Mouse (Mus musculus) heart, embryonic 14.5 days (tissue): ENCODE measurements around the gene Morc1. TPM values are rescaled to one million over a fixed set of nuclear protein-coding genes. Genes with fewer than 3 reads are reported as not detected.

Experiments used
- ATAC-seq: fragments of 200-750 bp; cut with Nextera tagmentation; 2 replicates; pipeline ENCODE4 v1.8.0; 2017; ENCODE audit warnings: low read depth, moderate TSS enrichment; ENCODE audit not compliant: insufficient number of reproducible peaks, insufficient read depth, low FRiP score
- H3K27ac ChIP-seq, 2 experiments: fragments of 200-500 bp in 1 of 2; fragments of 300-500 bp in 1 of 2; sonication (generic) in 1 of 2; replicated peaks in 1 of 2; 2 replicates each; pipeline ENCODE4 v1.5.1; 2012 to 2014; ENCODE audit warnings: low read depth in 2 of 2, low read length in 2 of 2, control low read depth in 1 of 2, mild to moderate bottlenecking in 1 of 2, mixed read lengths in 1 of 2; ENCODE audit not compliant: control insufficient read depth in 1 of 2, insufficient read depth in 1 of 2
- H3K27me3 ChIP-seq: fragments of 300-500 bp; sonication (generic); 2 replicates; pipeline ENCODE4 v1.6.1; 2014; ENCODE audit warnings: mild to moderate bottlenecking, low read length, control low read depth; ENCODE audit not compliant: control insufficient read depth, insufficient read depth
- H3K36me3 ChIP-seq: fragments of 300-500 bp; sonication (generic); 2 replicates; pipeline ENCODE4 v1.6.1; 2014; ENCODE audit warnings: mild to moderate bottlenecking, control low read depth, low read length, mixed read lengths; ENCODE audit not compliant: control insufficient read depth, insufficient read depth
- H3K4me1 ChIP-seq, 2 experiments: fragments of 200-500 bp in 1 of 2; fragments of 300-500 bp in 1 of 2; sonication (generic) in 1 of 2; 2 replicates each; pipeline ENCODE4 v1.6.1; 2012 to 2014; ENCODE audit warnings: low read length in 2 of 2, control low read depth in 1 of 2, mixed read lengths in 1 of 2; ENCODE audit not compliant: control insufficient read depth in 2 of 2, insufficient read depth in 2 of 2
- H3K4me2 ChIP-seq: fragments of 300-500 bp; sonication (generic); 2 replicates; pipeline ENCODE4 v1.6.1; 2014; ENCODE audit warnings: mild to moderate bottlenecking, low read length
- H3K4me3 ChIP-seq, 2 experiments: fragments of 200-500 bp in 1 of 2; fragments of 300-500 bp in 1 of 2; sonication (generic) in 1 of 2; 2 replicates each; pipeline ENCODE4 v1.5.1; 2012 to 2014; ENCODE audit warnings: low read length in 2 of 2, mild to moderate bottlenecking in 2 of 2, control low read depth in 1 of 2, low read depth in 1 of 2, moderate library complexity in 1 of 2; ENCODE audit not compliant: control insufficient read depth in 1 of 2, insufficient read depth in 1 of 2
- H3K9ac ChIP-seq: fragments of 300-500 bp; sonication (generic); 2 replicates; pipeline ENCODE4 v1.6.1; 2014; ENCODE audit warnings: mild to moderate bottlenecking, low read length
- H3K9me3 ChIP-seq: fragments of 300-500 bp; sonication (generic); 2 replicates; pipeline ENCODE4 v1.6.1; 2016; ENCODE audit warnings: low read length, control low read depth; ENCODE audit not compliant: control insufficient read depth
- WGBS: fragments of 180-500 bp; shearing (Covaris S2); extraction: QIAGEN DNeasy Blood & Tissue Kit; methylation state at CpG from one replicate; pipeline ENCODE4 v1.1.7; 2014; 5-methylcytosine and 5-hydroxymethylcytosine counted together
- polyA plus RNA-seq: library from polyadenylated mRNA; unstranded; fragments of >200 nt; fragmentation: Nextera tagmentation; extraction: Ambion mirVana; gene quantifications from 2 replicates; pipeline ENCODE4 v1.2.1, GENCODE M21; 2014

Gene Morc1
- polyA plus RNA-seq, 1 experiment from 2014 or later: not detected

DNA sequence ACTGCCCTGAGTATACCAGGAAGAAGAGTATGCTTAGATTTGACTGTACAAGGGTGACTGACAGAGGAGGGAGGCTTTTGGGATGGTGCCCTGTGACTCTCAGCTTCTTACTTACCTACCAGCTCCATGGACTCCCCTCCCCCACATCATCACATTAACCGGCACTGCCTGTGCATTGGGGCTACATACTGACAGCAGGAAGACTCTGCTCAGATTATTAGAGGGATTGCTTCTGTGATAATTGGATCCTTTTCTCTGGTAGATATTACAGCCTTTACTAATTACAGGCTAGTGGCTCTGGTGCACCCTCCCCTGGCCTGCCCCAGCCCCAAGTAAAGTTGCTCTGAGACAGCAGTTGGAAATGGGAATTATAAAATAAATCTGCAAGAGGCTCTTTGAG lies 1.6 kb upstream of the Morc1 start:
- no peak overlapping the region for H3K4me2 ChIP-seq
- H3K4me1 ChIP-seq: no peaks in the 10 kb centered on the region
- H3K4me3 ChIP-seq: no peak overlapping the region
- no peaks in the 10 kb centered on the region for H3K36me3 ChIP-seq
- no peaks in the 10 kb centered on the region for H3K27me3 ChIP-seq
- H3K9me3 ChIP-seq: no peaks in the 10 kb centered on the region
- no peak overlapping the region for H3K9ac ChIP-seq
- no peak for ATAC-seq
- no peak overlapping the region for H3K27ac ChIP-seq
- WGBS: 62% methylated on average over 1 of the region's 1 CpGs

- H3K27ac ChIP-seq: no peak overlapping the region
- H3K9me3 ChIP-seq: no peaks in the 10 kb centered on the region
- H3K27me3 ChIP-seq: no peaks in the 10 kb centered on the region
- no peak overlapping the region for H3K9ac ChIP-seq
- no peak overlapping the region for H3K4me2 ChIP-seq
- ATAC-seq: no peak
- no peaks in the 10 kb centered on the region for H3K36me3 ChIP-seq
- no peak overlapping the region for H3K4me3 ChIP-seq
- H3K4me1 ChIP-seq: 0 out of 4 replicates have a peak, but pooled peaks cover 0 to 2% of the 10 kb centered on the region in 2 experiments
- WGBS: 18% methylated on average over 1 of the region's 1 CpGs
Measured at GRCm38 (mm10) chr16:48435454-48435853, 4.4 kb downstream of the Morc1 start.

DNA sequence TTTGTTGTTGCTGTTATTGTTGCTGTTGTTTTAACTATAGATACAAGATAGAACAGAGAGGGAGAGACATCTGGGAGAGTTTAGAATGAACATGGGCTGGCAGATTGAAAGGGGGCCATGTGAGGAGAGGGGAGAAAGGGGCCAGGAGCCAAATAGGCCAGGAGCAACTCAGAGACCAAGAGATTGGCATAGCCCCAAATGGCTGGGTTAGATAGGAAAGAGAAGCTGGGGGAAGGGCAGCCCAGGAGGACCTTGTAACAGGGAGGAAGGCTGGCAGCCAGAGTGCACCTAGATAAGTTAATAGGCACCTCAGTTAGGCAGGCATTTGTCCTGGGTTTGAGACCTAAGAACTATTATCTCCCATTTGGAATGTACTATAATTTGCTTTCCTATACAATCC lies 6.4 kb downstream of the Morc1 start:
- no peak overlapping the region for H3K4me3 ChIP-seq
- H3K4me1 ChIP-seq: 0 out of 4 replicates have a peak, but pooled peaks cover 0 to 2% of the 10 kb centered on the region in 2 experiments
- no peaks in the 10 kb centered on the region for H3K27me3 ChIP-seq
- H3K36me3 ChIP-seq: no peaks in the 10 kb centered on the region
- H3K9me3 ChIP-seq: no peaks in the 10 kb centered on the region
- H3K27ac ChIP-seq: no peak overlapping the region
- no peak for ATAC-seq
- no peak overlapping the region for H3K9ac ChIP-seq
- no peak overlapping the region for H3K4me2 ChIP-seq

GRCm38 (mm10) chr16:48444589-48444988 lies 13.6 kb downstream of the Morc1 start:
- no peak for ATAC-seq
- Histone ChIP-seq H3K9ac (no peak overlapping the region), H3K4me3 (no peak overlapping the region), H3K9me3 (no peaks in the 10 kb centered on the region), H3K4me1 (no peaks in the 10 kb centered on the region), H3K4me2 (no peak overlapping the region), H3K27me3 (no peaks in the 10 kb centered on the region), H3K27ac (no peak overlapping the region), H3K36me3 (no peaks in the 10 kb centered on the region)
- 94% methylated on average over 5 of the region's 5 CpGs for WGBS

GRCm38 (mm10) chr16:48446161-48446925 lies 15.3 kb downstream of the Morc1 start:
- 67% methylated on average over 8 of the region's 8 CpGs for WGBS
- Histone ChIP-seq H3K4me3 (no peak overlapping the region), H3K36me3 (no peaks in the 10 kb centered on the region), H3K9me3 (no peaks in the 10 kb centered on the region), H3K4me1 (no peaks in the 10 kb centered on the region), H3K4me2 (no peak overlapping the region), H3K27ac (no peak overlapping the region), H3K27me3 (no peaks in the 10 kb centered on the region), H3K9ac (no peak overlapping the region)
- no peak for ATAC-seq

GRCm38 (mm10) chr16:48453264-48453663 lies 22.2 kb downstream of the Morc1 start:
- H3K4me2 ChIP-seq: no peak overlapping the region
- no peaks in the 10 kb centered on the region for H3K9me3 ChIP-seq
- H3K36me3 ChIP-seq: no peaks in the 10 kb centered on the region
- H3K9ac ChIP-seq: no peak overlapping the region
- no peaks in the 10 kb centered on the region for H3K27me3 ChIP-seq
- H3K4me1 ChIP-seq: no peaks in the 10 kb centered on the region
- no peak overlapping the region for H3K4me3 ChIP-seq
- no peak for ATAC-seq
- WGBS: 78% methylated on average over 3 of the region's 3 CpGs
- no peak overlapping the region for H3K27ac ChIP-seq

DNA sequence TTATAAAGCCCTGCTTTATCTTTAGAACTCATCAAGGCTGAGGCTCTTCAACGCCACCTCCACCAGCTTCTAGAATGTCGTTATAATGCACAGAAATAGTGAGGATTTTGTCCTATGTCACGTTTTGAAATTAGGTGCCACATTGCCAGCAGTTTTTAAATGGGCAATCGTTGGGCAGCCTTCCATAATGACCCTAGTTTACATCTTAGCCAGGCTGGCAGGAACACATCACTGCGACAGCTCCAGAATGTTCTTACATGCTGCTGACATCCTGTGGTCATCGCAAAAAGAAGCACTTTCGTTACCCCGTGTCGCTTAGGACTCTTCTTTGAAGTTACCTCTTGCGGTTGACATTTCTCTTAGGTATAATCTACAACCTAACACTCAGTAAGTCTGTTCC lies 42.4 kb downstream of the Morc1 start:
- no peaks in the 10 kb centered on the region for H3K36me3 ChIP-seq
- no peak for ATAC-seq

More for the DNA sequence above, 42.4 kb downstream of the Morc1 start:
- Histone ChIP-seq H3K4me3 (no peak overlapping the region), H3K27me3 (no peaks in the 10 kb centered on the region), H3K27ac (no peak overlapping the region), H3K4me1 (no peaks in the 10 kb centered on the region), H3K9ac (no peak overlapping the region), H3K9me3 (no peaks in the 10 kb centered on the region), H3K4me2 (no peak overlapping the region)
- WGBS: 73% methylated on average over 10 of the region's 10 CpGs
